Mouse (Mus musculus) stomach, embryonic 14.5 days (tissue): ENCODE data around the gene Adra1b. TPM values are rescaled to one million over a fixed set of nuclear protein-coding genes. Genes with fewer than 3 reads are reported as not detected.
A peak's percentile ranks its signal among the peaks of the same experiment; 100 is the strongest.

Source experiments
- ATAC-seq: fragments of 200-750 bp; cut with Nextera tagmentation; 2 replicates; pipeline ENCODE4 v1.8.0; 2017; ENCODE audit warnings: low read depth, moderate TSS enrichment; ENCODE audit not compliant: insufficient number of reproducible peaks, insufficient read depth, low FRiP score
- H3K27ac ChIP-seq: fragments of 300-500 bp; sonication (generic); 2 replicates; pipeline ENCODE4 v1.5.1; 2014; ENCODE audit warnings: mild to moderate bottlenecking, low read length, moderate library complexity, mixed read lengths
- H3K27me3 ChIP-seq: fragments of 300-500 bp; sonication (generic); 2 replicates; pipeline ENCODE4 v1.6.1; 2014; ENCODE audit warnings: low read length, control low read depth, mixed read lengths; ENCODE audit not compliant: control insufficient read depth, insufficient read depth
- H3K36me3 ChIP-seq: fragments of 300-500 bp; sonication (generic); 2 replicates; pipeline ENCODE4 v1.6.1; 2014; ENCODE audit warnings: mild to moderate bottlenecking, control low read depth, low read length, moderate library complexity, mixed read lengths; ENCODE audit not compliant: control insufficient read depth, insufficient read depth
- H3K4me1 ChIP-seq: fragments of 300-500 bp; sonication (generic); 2 replicates; pipeline ENCODE4 v1.6.1; 2014; ENCODE audit warnings: low read length, control low read depth, mixed read lengths; ENCODE audit not compliant: control insufficient read depth, insufficient read depth
- H3K4me2 ChIP-seq: fragments of 300-500 bp; sonication (generic); replicated peaks from 2 replicates; pipeline ENCODE4 v1.6.1; 2014; ENCODE audit warnings: low read depth, low read length, control low read depth
- H3K4me3 ChIP-seq: fragments of 300-500 bp; sonication (generic); 2 replicates; pipeline ENCODE4 v1.5.1; 2014; ENCODE audit warnings: low read depth, low read length, control low read depth
- H3K9ac ChIP-seq: fragments of 300-500 bp; sonication (generic); replicated peaks from 2 replicates; pipeline ENCODE4 v1.6.1; 2014; ENCODE audit warnings: low read depth, mild to moderate bottlenecking, control low read depth, low read length, moderate library complexity, mixed read lengths
- H3K9me3 ChIP-seq: fragments of 300-500 bp; sonication (generic); 2 replicates; pipeline ENCODE4 v1.6.1; 2016; ENCODE audit warnings: low read depth, low read length, control low read depth; ENCODE audit not compliant: control insufficient read depth
- WGBS: fragments of 180-500 bp; shearing (Covaris S2); extraction: QIAGEN DNeasy Blood & Tissue Kit; methylation state at CpG from one replicate; pipeline ENCODE4 v1.1.7; 2014; 5-methylcytosine and 5-hydroxymethylcytosine counted together
- polyA plus RNA-seq: library from polyadenylated mRNA; unstranded; fragments of >200 nt; fragmentation: Nextera tagmentation; extraction: Ambion mirVana; gene quantifications from 2 replicates; pipeline ENCODE4 v1.2.1, GENCODE M21; 2014

Adra1b gene
- polyA plus RNA-seq: 0.26 and 0.42 TPM in 2 replicates

DNA sequence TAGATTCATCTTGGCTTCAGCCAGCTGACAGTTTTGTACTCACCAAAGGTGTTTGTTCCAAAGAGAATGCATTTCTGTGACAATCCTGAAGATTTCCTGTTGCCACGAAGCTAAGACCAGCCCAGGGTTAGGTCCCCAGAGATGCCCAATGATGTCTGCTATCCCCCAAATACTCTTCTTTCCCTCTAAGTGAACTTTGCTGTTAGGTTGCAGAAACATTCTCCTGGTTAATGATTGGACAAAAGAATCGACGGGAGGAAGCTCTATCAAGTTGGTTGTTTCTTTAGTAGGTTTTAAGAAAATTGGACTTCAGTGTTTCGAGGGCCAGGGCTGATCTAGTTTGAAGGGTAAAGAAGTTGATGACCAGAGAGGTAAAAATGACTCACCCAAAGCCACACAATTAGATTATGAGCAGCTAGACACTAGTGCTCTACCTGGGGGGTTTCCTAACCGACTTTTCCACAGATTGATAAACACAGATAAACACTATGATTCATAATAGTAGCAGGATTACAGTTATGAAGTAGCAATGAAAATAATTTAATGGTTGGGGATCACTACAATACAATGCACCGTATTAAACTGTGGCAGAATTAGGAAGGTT lies at the start of gene Adra1b:
Gene Adra1b, minus strand, starts transcription at position 160 of the 604 bp plus-strand sequence.
- Histone ChIP-seq H3K9me3 (no peaks in the 10 kb centered on the region), H3K4me2 (no peak within 1 kb of the TSS), H3K4me1 (no peaks in the 10 kb centered on the region), H3K27ac (no peak within 1 kb of the TSS), H3K36me3 (no peaks in the 10 kb centered on the region), H3K9ac (no peak within 1 kb of the TSS), H3K27me3 (no peaks in the 10 kb centered on the region), H3K4me3 (no peak within 1 kb of the TSS)
- no peak for ATAC-seq
- 77% methylated on average over 6 of the region's 6 CpGs for WGBS

DNA sequence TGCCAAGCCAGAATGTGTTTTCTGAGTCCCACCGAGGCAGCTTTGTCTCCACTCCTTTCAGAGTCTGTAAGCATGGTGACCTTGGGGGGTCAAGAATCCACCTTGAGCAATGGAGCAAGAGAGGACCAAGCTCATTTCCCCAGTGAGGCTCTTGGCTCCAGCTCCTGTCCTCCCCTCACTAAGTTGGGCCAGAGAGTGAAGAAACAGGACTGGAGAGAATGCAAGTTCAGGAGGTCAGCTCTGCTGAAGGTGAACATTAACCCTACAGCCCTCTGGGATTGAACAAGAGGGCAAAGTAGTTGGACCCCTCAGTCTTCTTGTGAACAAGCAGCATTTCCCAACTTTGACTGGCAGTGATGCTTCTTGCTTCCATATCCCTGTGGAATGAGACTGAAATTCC lies 49.3 kb upstream of the Adra1b start:
- H3K36me3 ChIP-seq: no peaks in the 10 kb centered on the region
- WGBS: 91% methylated on average over 1 of the region's 1 CpGs
- no peak for ATAC-seq

DNA sequence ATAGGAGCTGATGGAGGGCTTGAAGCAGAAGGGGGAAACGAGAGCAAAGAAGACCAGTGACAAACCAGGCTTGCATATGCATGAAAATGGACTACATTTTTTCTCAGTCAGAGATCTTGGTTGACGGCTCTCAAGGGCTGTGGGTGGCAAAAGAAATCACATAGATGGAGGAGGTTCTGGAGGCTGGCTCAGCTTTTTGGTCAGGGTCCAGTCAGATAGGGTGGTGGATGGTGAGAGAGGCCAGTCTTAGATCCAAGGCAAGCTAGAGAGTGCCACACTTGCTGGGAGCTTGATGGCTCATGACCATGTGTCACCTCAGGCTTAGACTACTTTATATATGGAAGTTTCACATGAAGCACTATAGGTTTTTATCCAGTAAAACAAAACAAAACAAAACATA lies 42.8 kb upstream of the Adra1b start:
- Histone ChIP-seq H3K27me3 (no peaks in the 10 kb centered on the region), H3K4me3 (no peak overlapping the region), H3K9ac (no peak overlapping the region), H3K4me1 (no peaks in the 10 kb centered on the region), H3K36me3 (no peaks in the 10 kb centered on the region), H3K4me2 (no peak overlapping the region), H3K27ac (no peak overlapping the region), H3K9me3 (no peaks in the 10 kb centered on the region)
- no peak for ATAC-seq
- 72% methylated on average over 2 of the region's 2 CpGs for WGBS

More for the DNA sequence above, 49.3 kb upstream of the Adra1b start:
- no peak overlapping the region for H3K9ac ChIP-seq
- H3K9me3 ChIP-seq: no peaks in the 10 kb centered on the region
- H3K4me3 ChIP-seq: no peak overlapping the region
- no peaks in the 10 kb centered on the region for H3K4me1 ChIP-seq
- H3K27ac ChIP-seq: no peak overlapping the region
- H3K27me3 ChIP-seq: no peaks in the 10 kb centered on the region
- no peak overlapping the region for H3K4me2 ChIP-seq

DNA sequence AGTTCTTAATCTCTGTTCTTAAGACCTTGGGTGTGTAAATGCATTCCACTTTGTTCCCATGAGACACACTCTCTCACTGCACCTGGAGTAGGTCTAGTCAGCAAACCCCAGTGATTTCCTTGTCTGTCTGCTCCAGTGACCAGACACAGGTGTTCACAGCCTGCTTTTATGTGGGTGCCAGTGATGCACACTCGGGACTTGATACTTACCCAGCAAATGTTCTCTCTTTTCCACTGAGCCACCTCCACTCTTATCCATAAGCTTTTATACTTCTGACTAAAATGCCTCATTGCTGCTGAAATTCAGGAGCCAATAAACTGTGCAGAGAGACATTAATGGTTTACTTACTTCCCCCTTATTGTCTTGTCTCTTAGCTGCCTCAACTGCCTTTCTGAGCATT lies 42.2 kb upstream of the Adra1b start:
- H3K9ac ChIP-seq: no peak overlapping the region
- WGBS: 78% methylated on average over 1 of the region's 1 CpGs
- no peaks in the 10 kb centered on the region for H3K4me1 ChIP-seq
- no peak overlapping the region for H3K4me3 ChIP-seq
- no peak for ATAC-seq
- H3K4me2 ChIP-seq: no peak overlapping the region
- no peak overlapping the region for H3K27ac ChIP-seq
- no peaks in the 10 kb centered on the region for H3K36me3 ChIP-seq
- no peaks in the 10 kb centered on the region for H3K27me3 ChIP-seq
- H3K9me3 ChIP-seq: no peaks in the 10 kb centered on the region

DNA sequence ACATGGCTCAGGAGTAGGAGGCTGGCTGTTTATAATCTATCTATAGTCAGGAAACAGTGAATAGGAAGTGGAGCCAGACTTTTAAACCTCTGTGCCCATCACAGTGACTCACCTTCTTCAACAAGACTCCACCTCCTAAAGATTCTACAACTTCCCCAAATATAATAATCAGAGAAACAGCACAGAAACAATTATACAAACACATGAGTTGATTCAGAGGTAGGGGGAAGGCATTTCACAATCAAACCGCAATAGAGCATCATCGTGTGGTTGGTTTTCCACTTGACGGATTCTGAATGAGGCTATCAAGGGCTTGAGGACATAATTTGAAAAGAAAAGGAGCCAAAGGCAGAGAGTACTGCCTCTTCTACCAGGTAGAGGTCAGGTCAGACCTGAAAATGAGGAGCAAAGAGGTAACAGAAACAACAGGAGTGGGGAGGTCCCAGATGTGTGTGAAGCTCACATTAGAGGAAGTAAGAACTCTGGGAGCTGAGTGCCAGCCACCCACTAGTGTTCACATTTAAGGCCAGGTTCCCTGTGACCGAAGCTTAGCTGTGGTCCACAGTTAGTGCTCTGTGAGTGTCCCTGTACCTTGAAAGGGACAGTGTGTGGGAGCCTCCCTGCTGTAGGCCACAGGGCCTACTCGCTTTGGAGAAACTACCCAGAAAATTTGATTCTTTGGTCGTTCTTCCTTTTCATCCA lies 39.6 kb upstream of the Adra1b start:
- WGBS: 87% methylated on average over 6 of the region's 6 CpGs
- Histone ChIP-seq H3K4me3 (no peak overlapping the region), H3K4me1 (no peaks in the 10 kb centered on the region), H3K9me3 (no peaks in the 10 kb centered on the region), H3K4me2 (no peak overlapping the region), H3K27ac (no peak overlapping the region), H3K27me3 (no peaks in the 10 kb centered on the region), H3K9ac (no peak overlapping the region), H3K36me3 (no peaks in the 10 kb centered on the region)
- no peak for ATAC-seq

DNA sequence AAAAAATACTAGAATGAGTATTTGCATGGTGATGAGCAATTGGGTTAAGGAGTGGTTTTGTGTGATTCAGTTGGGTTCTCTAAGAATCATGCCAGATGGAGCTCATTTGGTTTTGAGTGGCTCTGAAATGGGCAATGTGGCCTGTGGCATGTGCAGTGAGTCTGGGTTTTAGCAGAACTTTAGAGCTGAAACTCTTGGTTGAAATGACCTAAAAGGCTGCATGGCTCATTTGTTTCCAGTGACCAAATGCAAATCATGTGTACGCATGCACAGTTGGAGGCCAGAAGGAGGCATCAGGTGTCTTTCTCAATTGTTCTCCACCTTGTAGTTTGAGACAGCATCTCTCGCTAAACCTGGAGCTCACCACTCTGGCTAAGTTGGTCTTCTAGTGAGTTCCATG lies 35.0 kb upstream of the Adra1b start:
- no peak overlapping the region for H3K4me2 ChIP-seq
- no peak overlapping the region for H3K4me3 ChIP-seq
- H3K4me1 ChIP-seq: no peaks in the 10 kb centered on the region
- H3K9me3 ChIP-seq: no peaks in the 10 kb centered on the region
- no peak overlapping the region for H3K9ac ChIP-seq
- no peaks in the 10 kb centered on the region for H3K36me3 ChIP-seq
- WGBS: 87% methylated on average over 2 of the region's 2 CpGs
- H3K27me3 ChIP-seq: no peaks in the 10 kb centered on the region
- ATAC-seq: no peak
- H3K27ac ChIP-seq: no peak overlapping the region

DNA sequence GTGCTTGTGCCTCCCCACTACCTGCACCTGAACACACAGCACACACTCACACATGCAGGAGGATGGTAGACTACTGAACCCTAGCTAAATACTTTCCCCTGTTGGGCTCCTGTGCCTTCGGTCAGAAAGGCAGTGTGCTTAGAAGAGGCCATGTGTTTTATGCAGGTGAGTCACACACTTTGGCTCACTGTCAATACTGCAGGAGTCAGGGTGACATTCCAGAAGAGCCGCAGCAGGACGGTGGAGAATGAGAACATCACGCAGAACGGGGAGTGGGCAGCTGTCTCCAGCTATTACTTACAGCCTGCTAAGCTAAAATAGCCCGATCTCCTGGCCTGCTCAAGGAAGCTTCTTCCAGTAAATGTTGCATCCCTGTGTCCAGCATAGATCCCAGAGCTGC lies 32.5 kb upstream of the Adra1b start:
- Histone ChIP-seq H3K27ac (no peak overlapping the region), H3K4me1 (no peaks in the 10 kb centered on the region), H3K27me3 (no peaks in the 10 kb centered on the region), H3K4me3 (no peak overlapping the region), H3K9ac (no peak overlapping the region), H3K36me3 (no peaks in the 10 kb centered on the region), H3K4me2 (no peak overlapping the region), H3K9me3 (no peaks in the 10 kb centered on the region)
- ATAC-seq: 0 out of 2 replicates have a peak, but pooled peaks have one; percentile 6
- 56% methylated on average over 6 of the region's 6 CpGs for WGBS

DNA sequence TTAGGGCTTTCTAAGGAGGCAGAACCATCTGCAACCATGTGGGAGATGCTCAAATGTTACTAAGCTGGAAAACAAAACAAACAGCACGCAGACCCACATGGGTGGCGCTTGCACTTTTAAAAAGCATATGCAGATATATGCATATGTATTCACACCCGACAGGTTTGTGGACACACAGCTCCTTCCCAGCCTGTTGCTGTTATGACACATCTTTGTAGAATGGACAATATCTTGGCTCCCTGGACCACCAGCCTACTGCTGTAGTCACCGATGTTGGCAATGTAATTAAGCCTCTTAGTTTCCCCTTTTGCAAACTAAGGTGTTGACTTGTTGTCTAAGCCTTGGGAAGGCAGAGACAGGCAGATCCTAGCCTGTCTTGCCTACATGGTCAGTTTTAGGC lies 32.0 kb upstream of the Adra1b start:
- Histone ChIP-seq H3K4me1 (no peaks in the 10 kb centered on the region), H3K4me3 (no peak overlapping the region), H3K9ac (no peak overlapping the region), H3K27me3 (no peaks in the 10 kb centered on the region), H3K4me2 (no peak overlapping the region), H3K27ac (no peak overlapping the region), H3K9me3 (no peaks in the 10 kb centered on the region), H3K36me3 (no peaks in the 10 kb centered on the region)
- no peak for ATAC-seq
- 90% methylated on average over 4 of the region's 4 CpGs for WGBS

DNA sequence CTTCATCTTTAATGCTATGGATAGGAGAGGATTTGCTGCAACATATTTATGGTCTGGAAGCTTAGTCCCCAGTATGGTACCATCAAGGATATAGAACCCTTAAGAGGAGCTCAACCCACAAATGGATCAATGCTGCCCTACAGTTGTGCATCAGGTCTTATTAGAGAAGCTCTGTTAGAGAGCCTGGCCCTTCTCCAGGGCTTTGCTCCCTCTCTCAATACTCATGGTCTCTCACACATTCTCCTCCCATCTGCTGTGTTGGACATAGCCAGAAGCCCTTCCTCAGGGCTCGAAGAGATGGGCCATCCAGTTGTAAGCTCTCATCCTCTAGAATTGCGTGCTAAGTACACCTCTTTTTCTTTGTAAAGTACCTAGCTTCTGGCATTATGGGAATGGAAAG lies 29.2 kb upstream of the Adra1b start:
- no peak overlapping the region for H3K4me3 ChIP-seq
- H3K9ac ChIP-seq: no peak overlapping the region
- 87% methylated on average over 2 of the region's 2 CpGs for WGBS
- no peak overlapping the region for H3K27ac ChIP-seq
- no peak for ATAC-seq
- H3K36me3 ChIP-seq: no peaks in the 10 kb centered on the region
- H3K27me3 ChIP-seq: no peaks in the 10 kb centered on the region
- H3K9me3 ChIP-seq: no peaks in the 10 kb centered on the region
- no peak overlapping the region for H3K4me2 ChIP-seq
- H3K4me1 ChIP-seq: no peaks in the 10 kb centered on the region
